Mouse (Mus musculus): ENCODE results near the gene Tas2r135.

Tas2r135 gene

DNA sequence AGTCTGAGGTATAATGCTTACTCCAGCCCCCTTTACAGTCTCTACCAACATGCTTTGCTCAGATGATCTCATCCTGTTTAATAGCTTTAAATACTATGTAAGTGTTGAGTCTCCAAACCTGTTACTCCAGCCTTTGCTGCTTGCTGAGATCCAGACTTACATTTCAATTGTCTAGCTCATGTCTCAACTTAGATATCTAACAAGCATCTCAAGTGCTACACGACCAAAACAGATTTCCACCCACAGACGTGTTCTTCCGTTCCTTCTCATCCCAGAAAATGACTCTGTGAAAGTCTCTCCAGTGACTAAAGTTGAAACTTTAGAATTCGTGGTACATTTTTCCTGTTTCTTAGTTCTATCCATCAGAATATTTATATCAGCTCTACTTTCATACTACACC lies 21.1 kb downstream of the Tas2r135 start:
- DNase-seq (ENCODE audit: low read depth, low spot score) = no peak

DNA sequence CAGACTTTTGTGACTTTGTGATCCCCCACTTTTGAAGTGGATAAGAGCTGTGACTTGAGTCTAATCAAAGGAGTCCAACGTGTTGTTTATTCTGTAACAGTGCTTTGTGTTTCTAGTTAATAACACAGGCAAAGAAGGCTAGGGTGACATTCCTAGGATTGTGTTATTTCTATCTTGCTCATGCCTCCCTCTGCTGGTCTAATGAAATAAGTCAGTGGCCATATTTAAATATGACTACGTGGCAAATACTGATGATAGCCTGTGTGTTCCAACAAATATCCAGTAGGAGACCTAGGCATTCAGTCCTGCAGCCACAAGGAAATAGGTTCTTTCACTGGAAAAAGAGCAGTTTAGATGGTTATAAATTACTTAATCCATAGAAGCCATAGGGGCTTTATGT lies 28.3 kb downstream of the Tas2r135 start:
- no peak for DNase-seq (ENCODE audit: low read depth, low spot score)

DNA sequence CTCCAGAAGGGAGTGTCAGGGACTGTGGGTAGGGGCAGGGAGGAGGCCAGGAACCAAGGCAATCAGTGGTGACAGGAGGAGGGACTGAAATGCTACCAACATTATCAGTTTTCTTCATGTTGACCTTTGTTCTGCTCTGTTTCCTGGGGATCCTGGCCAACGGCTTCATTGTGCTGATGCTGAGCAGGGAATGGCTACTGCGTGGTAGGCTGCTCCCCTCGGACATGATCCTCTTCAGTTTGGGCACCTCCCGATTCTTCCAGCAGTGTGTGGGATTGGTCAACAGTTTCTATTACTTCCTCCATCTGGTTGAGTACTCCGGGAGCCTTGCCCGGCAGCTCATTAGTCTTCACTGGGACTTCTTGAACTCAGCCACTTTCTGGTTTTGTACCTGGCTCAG lies 29.2 kb downstream of the Tas2r135 start, which contains the start of gene Tas2r126:
Gene Tas2r126 (plus strand): TSS at position 90 of the 400 bp plus-strand sequence.
- no peak for DNase-seq (ENCODE audit: low read depth, low spot score)

DNA sequence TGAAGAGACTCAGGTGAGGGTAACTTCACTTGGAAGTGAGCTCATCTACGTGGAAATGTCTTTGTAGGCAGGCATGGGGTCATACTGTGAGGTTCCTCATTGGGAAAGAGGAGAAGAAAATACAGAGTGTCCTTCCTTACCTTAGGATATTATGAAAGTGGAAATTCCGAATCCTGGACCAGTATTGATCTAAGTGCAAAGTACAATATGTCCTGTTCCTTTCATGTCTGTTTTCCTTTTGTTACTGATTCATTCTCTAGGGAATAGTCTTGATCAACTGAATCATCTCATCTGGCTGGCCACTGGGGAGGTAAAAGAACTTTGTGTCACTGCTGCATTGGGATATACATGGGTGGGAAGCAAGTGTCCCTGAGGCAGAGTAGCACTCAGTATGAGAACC lies 30.3 kb downstream of the Tas2r135 start:
- DNase-seq (ENCODE audit: low read depth, low spot score) = no peak

DNA sequence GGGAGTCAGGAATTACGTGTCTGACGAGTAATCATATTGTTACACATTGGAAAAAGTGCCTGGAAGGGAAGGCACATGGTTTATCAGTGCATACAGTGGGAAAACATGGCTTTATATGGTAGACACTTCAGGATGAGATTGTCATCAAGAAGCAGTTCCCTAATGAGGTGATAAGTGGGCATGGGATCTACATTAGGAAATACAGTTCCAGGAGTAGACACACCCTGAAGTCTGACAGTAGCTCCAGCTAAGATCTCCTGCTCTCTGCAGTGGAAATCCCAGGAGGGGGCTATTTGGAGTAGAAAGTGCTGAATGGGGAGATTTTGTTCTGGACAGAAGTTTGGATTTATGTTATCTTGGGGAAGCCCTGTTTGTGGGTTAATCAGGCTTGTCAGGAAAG lies 36.2 kb downstream of the Tas2r135 start:
- no peak for DNase-seq (ENCODE audit: low read depth, low spot score)

DNA sequence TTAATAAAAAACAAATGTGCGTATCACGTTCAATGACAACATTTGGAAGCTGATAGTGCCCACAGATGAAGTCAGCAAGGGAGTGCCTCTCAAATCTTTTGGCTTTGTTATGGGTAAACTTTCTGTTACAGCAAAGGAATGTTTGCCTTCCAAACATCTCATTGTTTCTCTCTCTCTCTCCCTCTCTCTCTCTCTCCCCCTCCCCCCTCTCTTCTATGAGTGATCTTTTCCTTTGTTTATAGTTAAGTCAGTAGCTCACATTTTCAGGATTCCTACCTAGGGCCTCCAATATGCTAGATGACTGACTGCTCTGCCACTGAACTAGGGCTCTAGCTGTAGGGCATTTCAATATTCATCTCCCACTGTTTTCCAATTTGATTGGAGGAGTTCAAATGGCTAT lies 39.3 kb downstream of the Tas2r135 start:
- DNase-seq (ENCODE audit: low read depth, low spot score) = no peak

DNA sequence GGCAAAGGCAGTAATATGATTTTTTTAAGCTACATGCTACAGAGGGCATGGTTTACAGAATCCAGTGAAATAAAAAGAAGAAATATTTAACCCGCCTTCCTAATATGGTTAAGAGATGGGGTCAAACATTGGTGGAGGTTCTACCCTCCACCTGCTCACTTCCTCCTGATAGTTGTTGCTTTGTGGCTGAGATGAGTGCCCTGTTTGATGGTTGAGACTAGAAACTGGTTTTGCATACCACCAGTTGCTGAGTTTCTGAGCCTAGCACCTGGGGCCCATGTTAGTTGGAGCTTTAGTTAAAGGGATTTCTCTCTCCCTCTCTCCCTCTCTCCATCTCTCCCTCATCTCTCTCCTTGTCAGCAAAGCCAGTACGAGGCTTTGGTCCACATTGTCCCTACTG lies 42.1 kb downstream of the Tas2r135 start:
- DNase-seq (ENCODE audit: low read depth, low spot score) = no peak

Measured in CD4-positive helper T cell, adult 2 months (primary cell).